Mouse (Mus musculus): ENCODE measurements around the gene S1pr1.

S1pr1 gene

DNA sequence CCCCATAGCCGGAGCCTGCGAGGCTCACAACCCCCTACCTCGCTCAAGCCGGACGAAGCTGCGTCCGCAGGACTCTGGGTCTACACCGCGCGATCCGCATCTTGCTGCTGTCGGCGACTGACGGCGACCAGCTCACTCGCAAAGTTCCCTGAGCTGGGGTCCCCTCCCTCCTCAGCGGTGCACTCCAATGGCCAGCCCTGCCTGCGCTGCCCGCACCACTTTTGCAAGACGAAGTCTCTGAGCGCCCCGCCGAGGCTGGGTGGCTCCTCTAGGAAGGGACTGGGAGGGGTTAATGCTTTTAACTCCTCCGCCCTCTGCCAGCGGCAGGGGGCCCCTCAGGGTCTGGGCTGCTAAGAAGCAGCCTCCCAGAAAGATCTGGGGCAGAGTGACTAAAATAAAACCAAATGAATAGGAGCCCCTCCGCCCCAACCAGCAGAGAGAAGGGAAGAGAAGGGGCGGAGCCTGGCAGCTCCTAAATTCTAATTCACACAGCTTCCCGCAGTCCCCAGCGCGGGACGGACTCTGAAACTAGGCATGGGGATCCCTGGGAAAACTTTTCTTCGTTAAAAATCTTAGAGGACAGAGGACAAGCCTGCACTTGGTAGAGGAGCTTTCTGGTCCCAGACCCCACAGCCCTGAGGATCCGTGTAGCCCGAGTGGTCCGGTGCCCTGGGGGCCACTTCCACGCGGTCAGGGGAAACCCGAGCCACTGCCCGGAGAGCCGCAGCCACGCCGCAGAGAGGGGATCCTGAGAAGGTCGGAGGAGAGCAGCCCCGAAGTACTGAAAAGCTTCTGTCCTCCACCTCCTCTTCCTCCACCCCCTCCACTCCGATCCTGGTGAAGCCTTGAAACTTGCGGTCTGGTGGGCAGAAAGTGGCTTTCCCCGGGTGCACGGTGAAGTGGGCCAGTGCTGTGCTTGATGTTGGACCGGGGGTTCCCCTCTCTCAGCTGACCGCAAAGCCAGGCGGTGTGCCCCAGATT lies at the start of gene S1pr1:
TSS of gene S1pr1 (minus strand) at position 402 of the 981 bp plus-strand sequence.
- peak; percentile 89 to 94 for DNase-seq

DNA sequence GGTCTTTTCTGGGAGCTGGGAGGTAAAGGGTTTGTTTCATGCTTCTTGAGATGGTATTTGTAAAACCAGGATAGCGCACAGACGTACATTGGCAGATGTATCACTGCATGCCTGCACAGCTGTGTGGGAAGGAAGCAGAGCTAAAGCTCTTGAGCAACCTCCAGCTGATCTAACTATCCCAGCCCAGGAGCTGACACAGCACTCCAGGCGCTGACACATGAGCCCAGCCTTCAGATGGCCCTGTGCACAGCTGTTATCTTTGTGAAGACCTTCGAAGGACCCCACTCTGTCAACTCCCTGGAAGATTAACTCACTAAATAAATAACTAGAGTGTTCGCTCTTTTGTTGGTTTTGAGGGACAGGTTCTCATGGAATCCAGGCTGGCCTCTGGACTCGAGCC lies 48.4 kb upstream of the S1pr1 start:
- DNase-seq = peak; percentile 23 to 74

DNA sequence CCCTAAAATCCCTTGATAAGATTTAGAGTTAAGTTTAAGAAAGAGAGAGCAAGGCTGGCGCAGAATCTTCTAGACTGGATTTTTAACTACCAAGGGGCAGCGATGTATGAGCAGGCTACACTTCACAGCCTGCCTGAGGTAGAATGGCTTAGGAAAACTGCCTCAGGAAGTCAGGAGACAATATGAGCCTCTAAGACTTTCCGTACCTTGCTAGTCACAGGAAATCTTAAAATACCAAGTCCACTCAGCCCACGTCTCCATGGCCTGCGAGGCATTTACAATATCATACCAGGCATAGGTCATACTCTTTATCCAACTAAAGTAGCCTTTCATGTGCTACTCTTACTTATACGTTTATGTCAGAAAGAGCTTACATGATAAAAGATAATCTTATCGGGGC lies 48.0 kb upstream of the S1pr1 start:
- no peak for DNase-seq

DNA sequence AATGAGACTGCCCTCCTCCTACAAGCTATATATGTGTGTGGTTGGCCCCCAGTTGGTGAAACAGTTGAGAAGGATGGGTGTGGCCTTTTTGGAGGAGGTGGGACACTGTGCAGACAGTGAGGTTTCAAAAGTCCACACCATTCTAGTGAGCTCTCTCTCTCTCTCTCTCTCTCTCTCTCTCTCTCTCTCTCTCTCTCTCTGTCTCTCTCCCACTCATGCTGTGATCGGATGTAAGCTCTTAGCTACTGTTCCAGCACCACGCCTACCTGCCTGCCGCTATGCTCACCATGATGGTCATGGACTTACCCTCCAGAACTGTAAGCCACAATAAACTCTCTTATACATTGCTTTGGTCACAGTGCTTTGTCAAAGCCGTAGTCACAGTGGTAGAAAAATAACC lies 44.8 kb upstream of the S1pr1 start:
- no peak for DNase-seq

DNA sequence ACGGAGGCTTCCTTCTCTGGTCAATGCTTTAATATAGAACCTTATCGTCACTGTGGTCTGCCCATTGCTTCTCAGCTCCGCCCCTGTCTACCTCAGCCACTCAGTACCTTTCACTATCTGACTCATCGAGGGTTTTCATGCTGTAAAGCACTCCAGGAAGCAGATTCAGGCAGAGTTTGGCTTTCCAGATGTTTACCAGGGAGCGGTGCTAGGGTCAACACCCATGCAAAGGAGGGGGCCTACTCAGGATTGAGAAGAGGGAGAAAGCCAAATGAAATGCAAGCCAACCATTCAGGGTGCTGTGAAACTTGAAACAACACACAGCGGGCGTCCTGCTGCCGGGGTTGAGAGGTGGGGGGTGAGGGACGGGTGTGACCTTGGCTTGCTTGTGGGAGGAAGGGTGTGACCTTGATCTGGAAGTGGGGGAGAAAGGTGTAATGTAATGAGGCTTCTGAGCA lies 43.6 kb upstream of the S1pr1 start:
- DNase-seq = peak; percentile 23 to 30

DNA sequence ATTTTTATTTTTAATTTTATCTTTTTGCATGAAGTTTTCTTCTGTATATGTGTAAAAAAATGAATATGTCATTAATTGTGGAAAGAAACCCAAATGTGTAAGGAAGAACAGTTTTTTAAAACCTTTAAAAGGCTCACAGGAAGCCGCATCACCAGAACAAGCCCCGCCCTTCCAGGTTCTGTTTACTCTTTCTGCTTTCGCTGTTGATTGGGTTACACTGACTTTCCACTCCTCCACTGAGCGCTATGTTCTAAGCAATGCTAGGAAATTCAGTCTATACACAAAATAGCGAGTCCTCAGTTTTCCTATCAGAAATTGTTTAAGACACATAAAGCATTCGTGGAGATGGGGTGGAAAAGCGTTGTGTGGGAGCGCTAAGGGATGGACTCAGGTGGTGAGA lies 39.6 kb upstream of the S1pr1 start:
- DNase-seq = no peak

DNA sequence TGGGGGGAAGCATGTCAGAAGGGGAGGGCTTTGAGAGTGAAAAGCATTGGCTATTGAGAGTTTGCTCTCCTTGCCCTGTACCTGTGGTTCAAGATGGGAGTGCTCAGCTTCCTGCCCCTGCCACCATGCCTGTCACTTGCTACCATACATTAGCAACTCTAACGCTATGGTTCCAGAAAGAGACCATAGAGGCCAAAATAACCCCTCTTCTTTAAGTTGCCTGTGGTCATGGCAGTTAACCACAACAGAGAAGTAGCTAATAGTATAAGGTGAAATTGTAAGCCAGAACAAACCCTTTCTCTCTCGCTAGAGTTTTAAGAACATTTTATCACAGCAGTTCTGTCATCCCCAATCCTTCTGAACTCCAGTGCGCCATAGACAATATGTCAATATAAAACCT lies 35.5 kb upstream of the S1pr1 start:
- no peak for DNase-seq

DNA sequence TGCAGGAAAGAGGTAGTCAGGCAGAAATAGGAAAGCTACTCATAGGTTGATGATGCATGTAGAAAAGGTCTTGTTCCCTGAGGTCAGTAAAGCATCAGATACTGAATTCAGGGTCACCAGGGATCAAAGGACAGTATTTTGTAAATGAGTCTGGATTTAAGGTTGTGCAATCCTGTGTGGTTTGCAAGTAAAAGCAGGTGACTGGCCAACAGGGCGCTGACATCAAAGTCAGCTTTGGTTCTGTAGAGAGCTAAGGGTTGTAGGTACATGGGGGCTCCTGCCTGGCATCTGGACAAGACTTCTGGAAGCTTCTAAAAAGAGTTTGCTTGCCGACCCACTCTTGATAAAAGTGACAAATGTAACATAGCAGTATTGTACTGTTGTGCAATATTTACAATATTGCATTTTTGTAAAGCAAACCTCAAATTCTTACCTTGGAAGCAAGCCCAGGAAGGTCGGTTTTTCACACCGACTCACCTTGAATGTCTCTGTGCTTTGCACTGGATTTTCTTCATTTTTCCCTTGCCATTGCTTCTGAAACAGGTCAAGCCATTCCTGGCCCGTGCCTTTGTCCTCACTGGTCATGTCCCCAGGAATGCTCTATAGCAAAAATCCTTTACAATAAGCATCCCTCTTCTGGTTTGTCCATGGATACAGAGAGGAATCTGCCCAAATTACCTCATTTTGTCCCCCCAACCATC lies 33.6 kb upstream of the S1pr1 start:
- no peak for DNase-seq

DNA sequence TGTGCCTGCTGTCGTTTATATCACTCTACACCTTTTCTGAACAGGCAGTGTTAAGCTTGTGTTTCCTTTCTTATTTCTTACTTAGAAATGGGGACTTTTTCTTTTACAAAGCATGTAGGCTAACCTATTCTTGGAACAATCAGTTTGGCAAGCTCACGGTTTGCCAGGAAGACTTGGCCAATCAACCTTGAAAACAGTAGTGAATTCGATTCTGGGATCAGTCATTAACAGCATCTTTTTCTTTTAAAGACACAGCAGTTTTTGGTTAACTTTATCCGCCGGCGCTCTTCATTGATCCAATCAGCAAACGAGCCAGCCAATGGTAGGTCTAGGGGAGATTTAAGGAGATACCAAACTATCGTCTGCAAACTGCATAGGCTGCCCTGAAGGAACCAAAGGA lies 31.6 kb upstream of the S1pr1 start:
- no peak for DNase-seq

DNA sequence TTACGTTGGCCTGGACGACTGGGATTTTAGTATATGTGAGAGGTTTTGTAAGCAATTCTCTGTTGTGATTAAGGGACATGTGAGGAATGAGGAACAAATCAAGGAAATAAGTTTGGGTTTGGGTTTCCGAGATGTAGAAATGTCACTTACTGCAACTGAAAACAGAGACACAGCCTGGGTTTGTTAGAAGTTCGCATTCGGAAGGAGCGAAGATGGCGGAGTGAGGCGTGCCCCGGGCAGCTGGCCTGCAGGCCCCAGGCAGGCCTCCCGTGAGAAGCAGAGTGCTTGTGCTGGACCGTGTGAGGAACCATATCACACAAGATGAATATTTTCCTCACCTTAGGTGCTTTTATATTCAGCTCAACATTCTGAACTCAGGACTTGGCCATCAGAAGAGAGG lies 30.2 kb upstream of the S1pr1 start:
- DNase-seq = no peak

DNA sequence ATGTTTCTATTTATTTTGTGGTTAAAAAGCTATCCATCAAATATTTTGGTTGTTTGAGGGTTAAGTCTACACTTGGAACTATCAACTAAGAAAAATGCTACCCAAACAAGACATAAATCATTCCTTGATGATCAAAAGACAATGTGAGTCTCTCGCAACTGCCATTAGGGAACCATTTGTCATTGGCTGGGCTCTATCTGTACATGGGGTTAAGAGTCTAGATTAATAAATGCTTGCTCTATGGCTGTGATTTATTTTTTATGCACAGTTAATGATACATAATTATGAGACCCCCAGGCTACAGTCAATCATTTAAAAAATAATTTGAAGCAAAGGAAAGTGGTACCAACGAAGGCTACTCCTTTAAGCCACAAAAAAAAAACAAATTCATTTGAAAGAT lies 23.7 kb upstream of the S1pr1 start:
- no peak for DNase-seq

DNA sequence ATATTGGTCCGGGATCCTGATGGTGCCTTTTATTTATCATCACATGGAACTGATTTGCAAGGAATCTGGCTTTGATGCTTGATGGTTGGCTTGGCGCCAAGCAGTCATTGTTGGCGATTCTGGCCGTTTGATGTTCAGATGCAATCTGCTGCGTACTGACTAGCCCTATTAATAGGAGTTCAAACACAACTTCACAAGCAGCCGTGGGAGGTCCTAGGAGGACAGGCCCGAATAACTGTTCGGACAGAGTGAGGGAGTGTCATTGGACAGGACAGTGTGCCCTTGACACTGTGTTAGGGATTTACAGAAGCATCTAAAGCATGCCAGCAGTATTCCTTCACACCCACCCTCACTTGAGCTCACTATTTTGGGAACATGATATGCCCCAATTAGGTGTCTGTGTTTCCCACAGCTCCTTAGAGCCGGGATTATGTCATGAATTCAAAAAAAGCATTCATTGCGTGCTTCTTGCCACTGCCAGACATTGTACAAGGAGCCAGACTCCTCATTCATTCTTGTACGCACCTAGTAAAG lies 23.0 kb upstream of the S1pr1 start:
- DNase-seq = peak; percentile 34 to 62

DNA sequence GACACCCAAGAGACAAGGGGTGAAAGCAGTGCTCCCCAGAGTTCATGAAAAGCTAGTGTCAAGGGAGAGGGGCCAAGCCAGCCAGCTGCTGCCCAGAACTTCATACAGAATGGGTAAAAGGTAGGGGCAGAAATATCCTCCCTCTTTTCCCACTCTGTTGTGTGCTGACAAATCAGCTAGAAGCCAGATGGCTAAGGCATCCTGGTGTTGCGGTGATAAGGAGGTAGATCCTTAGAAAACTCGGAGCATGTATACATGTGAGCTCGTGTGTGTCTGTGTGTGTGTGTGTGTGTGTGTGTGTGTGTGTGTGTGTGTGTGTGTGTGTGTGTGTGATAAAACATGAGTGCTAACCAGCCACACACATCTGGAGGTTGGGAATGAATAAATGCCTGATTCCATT lies 20.7 kb upstream of the S1pr1 start:
- DNase-seq = no peak

DNA sequence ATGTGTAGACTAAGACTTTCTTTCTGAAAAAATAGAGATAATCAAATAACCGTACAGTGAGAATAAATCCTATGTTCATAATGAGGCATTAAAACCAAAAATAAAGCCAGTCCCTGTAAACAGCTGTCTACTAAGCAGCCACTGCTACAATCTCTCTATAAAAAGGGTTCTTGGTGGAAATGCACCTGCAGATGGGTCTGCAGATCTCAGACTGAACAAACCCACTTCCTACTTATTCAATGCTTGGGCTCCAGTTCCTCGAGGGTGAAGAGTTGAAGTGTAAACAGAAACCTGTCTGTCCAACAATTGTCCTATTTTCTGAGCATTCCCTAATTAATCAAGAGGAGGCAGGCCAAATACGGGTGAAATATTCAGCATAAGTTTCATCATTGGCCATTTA lies 20.0 kb upstream of the S1pr1 start:
- DNase-seq = no peak

DNA sequence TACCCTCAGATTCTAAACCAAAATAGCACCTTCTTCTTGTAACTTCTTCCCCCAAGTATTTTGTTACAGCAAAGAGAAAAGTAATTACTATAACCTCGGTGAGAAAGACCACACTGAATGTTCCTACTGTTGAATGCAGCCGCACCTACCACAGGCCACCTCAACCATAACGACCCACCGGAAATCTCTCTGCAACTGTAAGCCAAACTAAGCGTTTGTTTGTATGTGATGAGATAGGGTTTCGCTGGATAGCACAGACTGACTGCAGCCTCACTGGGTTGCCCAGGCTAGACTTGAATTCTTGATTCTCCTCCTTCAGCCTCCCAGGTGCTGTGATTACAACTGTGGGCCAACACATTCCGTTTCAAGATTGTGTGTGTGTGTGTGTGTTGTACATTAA lies 15.5 kb upstream of the S1pr1 start:
- DNase-seq = no peak

DNA sequence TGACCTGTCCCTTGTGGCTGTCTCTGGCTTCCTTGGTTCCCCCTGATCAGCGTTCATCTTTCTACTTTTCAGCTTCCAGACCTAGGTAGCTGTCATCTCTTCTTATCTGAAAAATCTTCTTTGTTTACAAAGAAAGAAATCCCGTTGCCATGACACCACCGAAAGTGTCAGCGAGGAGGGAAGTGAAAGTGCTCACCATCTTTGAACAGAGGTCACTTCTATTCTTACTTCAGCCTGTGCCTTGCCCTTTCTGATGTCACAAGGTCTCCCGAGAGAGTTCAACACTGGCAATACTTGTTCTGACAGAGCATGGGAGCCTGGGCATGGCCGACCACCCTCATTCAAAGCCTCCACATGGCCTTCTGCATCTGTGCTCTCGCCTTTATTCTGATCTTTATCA lies 14.3 kb upstream of the S1pr1 start:
- DNase-seq = peak in 1 of 2 experiments; percentile 32

DNA sequence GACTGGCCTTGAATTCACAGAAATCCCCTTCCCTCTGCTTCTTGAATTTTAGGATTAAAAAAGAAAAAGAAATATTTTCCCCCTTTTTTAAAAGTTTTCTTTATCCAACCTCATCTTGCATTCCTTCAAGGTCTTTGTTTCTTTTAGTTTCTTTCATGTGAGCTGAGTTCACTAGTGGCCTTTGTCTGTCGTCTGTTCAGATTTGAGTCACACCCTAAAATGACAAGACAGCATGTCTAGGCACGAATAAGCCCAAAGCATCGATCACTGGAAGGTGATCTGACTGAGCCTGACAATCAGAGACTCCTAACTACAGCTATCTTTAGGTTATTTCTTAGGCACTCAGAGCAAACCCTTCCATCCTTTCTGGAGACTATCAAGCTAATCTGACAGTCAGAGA lies 13.3 kb upstream of the S1pr1 start:
- no peak for DNase-seq

DNA sequence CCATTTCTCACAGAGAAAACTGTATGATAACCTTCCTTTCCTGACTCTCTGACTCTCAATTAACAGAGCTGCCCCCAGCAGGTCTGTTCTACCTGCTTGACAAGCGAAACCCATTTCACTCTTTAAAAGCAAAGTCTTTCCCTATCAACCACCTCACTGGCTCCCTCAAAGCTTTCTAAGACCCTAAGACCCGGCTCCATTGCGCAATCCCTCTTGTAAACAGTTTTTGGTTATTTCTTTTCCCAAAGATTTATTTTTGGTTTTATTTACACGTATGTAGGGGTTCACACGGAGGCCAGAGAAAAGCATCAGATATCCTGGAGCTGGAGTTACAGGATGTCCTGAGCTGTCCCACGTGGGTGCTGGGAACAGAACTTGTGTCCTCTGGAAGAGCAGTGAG lies 4.0 kb upstream of the S1pr1 start:
- DNase-seq = no peak

DNA sequence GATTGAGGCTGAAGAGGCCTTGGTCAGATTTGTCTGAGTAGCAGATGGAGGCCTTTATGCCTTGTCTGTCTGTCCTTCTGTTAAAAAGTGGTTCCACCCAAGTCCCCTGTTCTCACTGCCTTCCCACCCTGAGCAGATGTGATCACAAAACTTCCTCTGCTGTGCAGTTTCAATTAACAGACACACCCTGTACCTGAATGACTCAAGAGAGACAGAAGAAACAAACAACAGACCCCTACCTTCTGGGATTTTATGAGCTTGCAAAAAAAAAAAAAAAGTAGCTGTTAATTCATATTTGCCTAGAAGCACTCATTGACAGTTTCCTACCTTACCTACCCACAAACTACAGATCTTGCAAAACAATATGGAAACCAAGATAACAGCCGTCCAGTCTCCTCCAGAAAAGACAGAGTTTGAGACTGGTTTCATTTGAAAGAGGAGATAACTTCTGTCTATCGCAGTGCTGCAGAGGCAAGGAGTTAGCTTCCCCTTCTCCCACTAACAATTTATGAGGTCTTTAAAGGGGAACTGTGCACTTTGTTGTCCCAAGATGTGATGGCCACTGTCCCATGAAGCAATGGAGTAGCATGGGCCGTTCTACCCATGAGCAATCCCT lies 1.1 kb upstream of the S1pr1 start:
- DNase-seq = no peak

DNA sequence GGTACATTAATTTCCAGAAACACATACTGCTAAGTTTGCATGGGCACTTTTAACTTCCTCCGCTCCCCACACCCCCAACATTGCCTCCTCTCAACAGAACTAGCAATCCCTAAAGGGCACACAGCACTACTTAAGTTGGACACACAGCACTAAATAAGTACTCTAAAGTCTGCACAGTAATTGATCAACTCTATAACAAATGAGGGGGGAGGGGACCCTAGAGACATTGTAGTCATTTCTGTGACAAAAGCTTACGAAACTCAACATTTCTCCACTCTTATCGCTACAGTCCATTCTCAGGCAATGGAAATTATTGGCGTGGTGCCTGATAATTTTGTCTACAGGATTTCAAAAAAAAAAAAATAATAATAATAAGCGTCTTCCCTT lies 830 bp downstream of the S1pr1 start:
- no peak for DNase-seq

DNA sequence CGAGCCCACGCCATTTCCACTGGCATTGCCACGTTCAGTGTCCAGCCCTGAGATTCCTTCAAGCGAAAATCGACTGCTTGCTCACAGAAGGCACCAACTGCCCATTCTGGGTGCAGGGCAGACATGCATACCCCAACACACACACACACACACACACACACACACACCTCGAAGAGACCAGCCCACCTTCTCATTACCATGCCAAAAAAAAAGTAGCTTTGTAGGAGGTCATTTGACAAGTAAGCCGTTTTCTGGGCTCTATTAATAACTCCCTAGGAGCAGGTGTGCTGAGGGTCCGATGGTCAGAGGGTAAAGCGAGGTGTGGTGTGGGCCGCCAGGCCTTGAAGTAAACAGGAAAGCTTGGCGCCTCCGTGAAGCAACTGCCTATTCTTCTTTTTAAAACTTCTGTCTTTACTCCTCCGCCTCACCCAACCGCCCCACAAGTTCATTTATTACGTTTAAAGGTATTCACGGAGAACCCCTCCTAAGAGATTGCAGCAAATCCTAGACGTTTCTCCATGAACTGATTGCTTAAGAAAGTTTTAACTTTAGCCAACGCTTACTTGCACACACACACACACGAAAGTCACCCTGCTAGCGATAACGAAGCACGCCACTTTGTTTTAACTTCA lies 1.3 kb downstream of the S1pr1 start:
- DNase-seq = peak; percentile 42

DNA sequence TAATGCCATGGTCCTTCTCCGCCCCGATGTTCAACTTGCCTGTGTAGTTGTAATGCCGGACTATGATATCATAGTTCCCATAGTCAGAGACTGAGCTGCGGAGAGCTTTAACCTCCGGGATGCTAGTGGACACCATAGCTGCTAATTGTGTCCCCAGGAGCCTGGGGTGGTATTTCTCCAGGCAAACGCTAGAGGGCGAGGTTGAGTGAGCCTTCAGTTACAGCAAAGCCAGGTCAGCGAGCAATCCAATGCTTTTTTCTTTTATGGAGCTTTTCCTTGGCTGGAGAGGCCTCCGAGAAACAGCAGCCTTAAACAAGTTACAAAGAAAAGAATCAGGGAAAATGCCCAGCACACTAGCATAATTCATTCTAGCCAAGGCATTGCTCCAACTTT lies 2.1 kb downstream of the S1pr1 start:
- DNase-seq = peak; percentile 80 to 87
